Mouse (Mus musculus) kidney, postnatal 0 days (tissue): ENCODE results near the gene Anks1b. TPM values are rescaled to one million over a fixed set of nuclear protein-coding genes. Genes with fewer than 3 reads are reported as not detected.
A peak's percentile ranks its signal among the peaks of the same experiment; 100 is the strongest.

Source experiments
- ATAC-seq: fragments of 200-750 bp; cut with Nextera tagmentation; replicated peaks from 2 replicates; pipeline ENCODE4 v1.8.0; 2017; ENCODE audit warnings: low read depth, moderate number of reproducible peaks, moderate TSS enrichment, moderate library complexity; ENCODE audit not compliant: low FRiP score
- DNase-seq: peaks from one replicate; pipeline ENCODE4 v3.0.0-alpha.2; 2016; ENCODE audit warnings: low spot score
- H3K27ac ChIP-seq: fragments of 300-500 bp; sonication (generic); 2 replicates; pipeline ENCODE4 v1.5.1; 2014; ENCODE audit warnings: mild to moderate bottlenecking
- H3K27me3 ChIP-seq: fragments of 300-500 bp; sonication (generic); 2 replicates; pipeline ENCODE4 v1.6.1; 2014; ENCODE audit warnings: low read length, mixed read lengths; ENCODE audit not compliant: insufficient read depth
- H3K36me3 ChIP-seq: fragments of 300-500 bp; sonication (generic); 2 replicates; pipeline ENCODE4 v1.6.1; 2014; ENCODE audit warnings: low read length, mixed read lengths; ENCODE audit not compliant: insufficient read depth
- H3K4me1 ChIP-seq: fragments of 300-500 bp; sonication (generic); replicated peaks from 2 replicates; pipeline ENCODE4 v1.6.1; 2014; ENCODE audit warnings: antibody characterized with exemption, low read length, mixed read lengths; ENCODE audit not compliant: insufficient read depth
- H3K4me2 ChIP-seq: fragments of 300-500 bp; sonication (generic); 2 replicates; pipeline ENCODE4 v1.6.1; 2014; ENCODE audit warnings: mild to moderate bottlenecking, low read length, moderate library complexity, mixed read lengths
- H3K4me3 ChIP-seq: fragments of 300-500 bp; sonication (generic); replicated peaks from 2 replicates; pipeline ENCODE4 v1.5.1; 2014; ENCODE audit warnings: low read depth, low read length
- H3K9ac ChIP-seq: fragments of 300-500 bp; sonication (generic); 2 replicates; pipeline ENCODE4 v1.6.1; 2014; ENCODE audit warnings: low read depth, low read length
- H3K9me3 ChIP-seq: fragments of 300-500 bp; sonication (generic); replicated peaks from 2 replicates; pipeline ENCODE4 v1.6.1; 2016; ENCODE audit warnings: low read length, inconsistent platforms, mixed read lengths
- CTCF ChIP-seq: IDR thresholded peaks from 2 replicates; pipeline ENCODE4 v1.5.1; 2016; ENCODE audit warnings: antibody characterized with exemption, low read depth, mild to moderate bottlenecking, moderate library complexity
- WGBS: fragments of 180-500 bp; shearing (Covaris S2); extraction: QIAGEN DNeasy Blood & Tissue Kit; methylation state at CpG from one replicate; pipeline ENCODE4 v1.1.7; 2014; 5-methylcytosine and 5-hydroxymethylcytosine counted together
- polyA plus RNA-seq: library from polyadenylated mRNA; unstranded; fragments of >200 nt; fragmentation: Nextera tagmentation; extraction: Ambion mirVana; gene quantifications from 2 replicates; pipeline ENCODE4 v1.2.1, GENCODE M21; 2015

The Anks1b gene
- polyA plus RNA-seq, 1 experiment from 2014 or later = 3.1 TPM

GRCm38 (mm10) chr10:90718684-90719083 lies 845.4 kb downstream of the Anks1b start:
- H3K4me2 ChIP-seq = no peak overlapping the region
- H3K4me1 ChIP-seq = no peaks in the 10 kb centered on the region
- H3K9me3 ChIP-seq = no peaks in the 10 kb centered on the region
- DNase-seq (no peak), ATAC-seq (no peak)
- H3K27me3 ChIP-seq = no peaks in the 10 kb centered on the region
- no peak overlapping the region for H3K9ac ChIP-seq
- 86% methylated on average over 8 of the region's 9 CpGs for WGBS
- H3K4me3 ChIP-seq = no peak overlapping the region
- no peaks in the 10 kb centered on the region for H3K36me3 ChIP-seq
- no peak overlapping the region for H3K27ac ChIP-seq
- peak; percentile 14; the same call in 1 of the 2 replicates for TF ChIP-seq CTCF

- ATAC-seq = no peak
- WGBS = 41% methylated on average over 4 of the region's 4 CpGs
Observed at GRCm38 (mm10) chr10:90719996-90720395, 846.7 kb downstream of the Anks1b start.

GRCm38 (mm10) chr10:90723071-90723494 lies 849.8 kb downstream of the Anks1b start:
- Histone ChIP-seq H3K9ac (no peak overlapping the region), H3K4me1 (no peaks in the 10 kb centered on the region), H3K9me3 (no peaks in the 10 kb centered on the region), H3K36me3 (no peaks in the 10 kb centered on the region), H3K27me3 (no peaks in the 10 kb centered on the region), H3K27ac (no peak overlapping the region), H3K4me3 (no peak overlapping the region), H3K4me2 (no peak overlapping the region)
- ATAC-seq = no peak
- DNase-seq = no peak
- no peak for TF ChIP-seq CTCF
- 66% methylated on average over 5 of the region's 5 CpGs for WGBS

More at GRCm38 (mm10) chr10:90719996-90720395, 846.7 kb downstream of the Anks1b start:
- Histone ChIP-seq H3K27me3 (no peaks in the 10 kb centered on the region), H3K36me3 (no peaks in the 10 kb centered on the region), H3K9ac (no peak overlapping the region), H3K4me1 (no peaks in the 10 kb centered on the region), H3K27ac (no peak overlapping the region), H3K4me2 (no peak overlapping the region), H3K9me3 (no peaks in the 10 kb centered on the region), H3K4me3 (no peak overlapping the region)
- no peak for TF ChIP-seq CTCF
- peak; percentile 21 for DNase-seq

- ATAC-seq (no peak), DNase-seq (no peak)
- Histone ChIP-seq H3K27me3 (no peaks in the 10 kb centered on the region), H3K9ac (no peak overlapping the region), H3K4me1 (no peaks in the 10 kb centered on the region), H3K4me2 (no peak overlapping the region), H3K9me3 (no peaks in the 10 kb centered on the region), H3K27ac (no peak overlapping the region), H3K36me3 (no peaks in the 10 kb centered on the region), H3K4me3 (no peak overlapping the region)
- 87% methylated on average over 13 of the region's 13 CpGs for WGBS
- no peak for TF ChIP-seq CTCF
Observed at GRCm38 (mm10) chr10:90723941-90724341, 850.6 kb downstream of the Anks1b start.

GRCm38 (mm10) chr10:90724931-90725330 lies 851.6 kb downstream of the Anks1b start:
- WGBS = 71% methylated on average over 1 of the region's 1 CpGs
- H3K4me2 ChIP-seq = no peak overlapping the region
- no peaks in the 10 kb centered on the region for H3K36me3 ChIP-seq
- TF ChIP-seq CTCF = no peak
- no peak overlapping the region for H3K27ac ChIP-seq
- no peak overlapping the region for H3K4me3 ChIP-seq
- no peak overlapping the region for H3K9ac ChIP-seq
- no peaks in the 10 kb centered on the region for H3K4me1 ChIP-seq
- ATAC-seq = no peak
- no peaks in the 10 kb centered on the region for H3K27me3 ChIP-seq
- H3K9me3 ChIP-seq = no peaks in the 10 kb centered on the region
- no peak for DNase-seq

DNA sequence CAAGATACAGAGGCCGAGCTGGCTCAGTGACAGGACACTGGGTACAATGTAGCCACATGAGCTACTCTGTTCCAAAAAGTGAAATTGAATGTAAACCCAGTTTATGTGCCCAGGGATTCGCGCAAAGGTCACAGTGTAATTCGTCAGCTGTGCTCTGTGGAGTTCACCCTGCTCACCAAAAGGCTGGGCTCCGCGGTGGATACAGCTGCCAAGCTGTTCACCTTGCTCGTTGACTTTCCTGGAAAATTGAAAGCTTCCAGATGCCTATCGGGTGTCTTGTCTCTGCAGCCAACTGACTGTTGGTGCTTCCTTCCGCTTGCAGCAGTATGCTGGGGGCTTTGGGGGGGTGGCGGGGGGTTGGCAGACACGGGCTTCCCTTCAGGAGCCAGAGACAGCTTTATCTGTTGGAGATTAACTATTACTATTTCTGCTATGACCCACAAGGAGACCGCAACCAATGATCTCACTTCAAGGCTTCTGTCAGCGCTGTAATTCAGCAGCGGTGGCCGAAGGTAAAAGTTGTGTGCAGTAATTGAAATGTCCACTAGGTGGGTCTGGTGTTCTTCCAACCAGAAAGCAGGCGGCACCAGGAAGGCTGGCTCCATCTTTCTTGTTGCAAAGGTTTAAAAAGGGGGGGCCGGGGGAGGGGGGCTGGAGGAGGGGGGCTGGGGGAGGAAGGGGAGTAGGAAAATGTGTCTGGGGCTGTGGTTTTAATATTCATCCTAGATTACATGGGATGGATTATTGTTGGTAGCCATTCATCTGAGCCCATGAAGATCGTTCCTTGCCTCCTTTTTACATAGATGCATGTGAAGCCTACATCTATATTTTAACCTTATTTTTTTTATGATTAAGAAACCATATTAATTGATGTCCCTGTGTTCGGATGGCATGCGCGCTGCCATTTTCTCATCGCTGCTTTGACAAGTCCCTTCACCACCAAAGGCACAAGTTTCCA lies 855.4 kb downstream of the Anks1b start:
- Histone ChIP-seq H3K4me1 (no peaks in the 10 kb centered on the region), H3K9me3 (no peaks in the 10 kb centered on the region), H3K9ac (no peak overlapping the region), H3K4me3 (peak overlapping the region; percentile 29), H3K4me2 (peak overlapping the region; percentile 67), H3K27ac (no peak overlapping the region), H3K27me3 (no peaks in the 10 kb centered on the region), H3K36me3 (no peaks in the 10 kb centered on the region)
- TF ChIP-seq CTCF = peak; percentile 81
- WGBS = 23% methylated on average over 22 of the region's 22 CpGs
- ATAC-seq (peak; percentile 54), DNase-seq (peak; percentile 84)
